Mouse (Mus musculus): ENCODE measurements around the gene Slc41a3. TPM values are rescaled to one million over a fixed set of nuclear protein-coding genes. Genes with fewer than 3 reads are reported as not detected.
"Not testable (repeated sequence)": the region's sequence is repeated elsewhere in the genome, so short reads cannot be mapped to it uniquely, and the experiment has no call there.

The Slc41a3 gene
- polyA plus RNA-seq, 1 experiment from 2014 or later = 7.3 TPM

GRCm38 (mm10) chr6:90656344-90656850, 51.9 kb downstream of the Slc41a3 start:
- 75% methylated on average over 2 of the region's 2 CpGs for WGBS
- ATAC-seq (ENCODE audit: insufficient number of reproducible peaks, insufficient read depth, low FRiP score, low read depth) = not testable (repeated sequence)

DNA sequence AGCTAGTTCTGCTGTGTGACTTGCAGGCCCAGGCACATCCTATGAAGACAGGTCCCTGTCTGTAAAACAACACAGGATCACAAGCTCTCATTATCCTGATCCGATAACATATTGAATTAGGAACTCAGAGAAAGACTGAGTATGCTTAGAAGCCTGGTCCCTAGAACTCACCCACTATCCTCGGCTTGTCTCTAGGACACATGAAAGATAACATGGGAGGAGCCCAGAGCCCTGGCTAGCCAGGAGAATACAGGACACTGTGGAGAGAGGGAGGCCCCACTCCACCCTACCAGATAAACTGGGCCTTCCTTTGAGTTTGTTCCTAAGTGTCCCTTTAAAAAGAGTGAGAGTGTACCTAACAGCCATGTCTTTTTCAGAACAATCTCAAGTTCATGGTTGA, 55.4 kb downstream of the Slc41a3 start:
- no peak for ATAC-seq (ENCODE audit: insufficient number of reproducible peaks, insufficient read depth, low FRiP score, low read depth)
- Histone ChIP-seq H3K9ac (replicated peaks; ENCODE audit: low read depth, low read length) (no peak overlapping the region), H3K27me3 (ENCODE audit: control insufficient read depth, insufficient read depth, low read length) (no peaks in the 10 kb centered on the region), H3K4me2 (replicated peaks; ENCODE audit: low read depth, low read length) (no peak overlapping the region), H3K9me3 (ENCODE audit: control insufficient read depth, low read depth, low read length) (no peaks in the 10 kb centered on the region), H3K36me3 (ENCODE audit: control insufficient read depth, insufficient read depth, low read length) (peaks cover 12% of the 10 kb centered on the region), H3K4me1 (ENCODE audit: control insufficient read depth, insufficient read depth, low read length) (no peaks in the 10 kb centered on the region), H3K4me3 (ENCODE audit: low read depth, low read length) (no peak overlapping the region), H3K27ac (ENCODE audit: low read length) (no peak overlapping the region)
- WGBS = 59% methylated on average over 2 of the region's 2 CpGs

More at GRCm38 (mm10) chr6:90656344-90656850, 51.9 kb downstream of the Slc41a3 start:
- not testable (repeated sequence) for H3K4me2 ChIP-seq (replicated peaks; ENCODE audit: low read depth, low read length); H3K9me3 ChIP-seq (ENCODE audit: control insufficient read depth, low read depth, low read length); H3K36me3 ChIP-seq (ENCODE audit: control insufficient read depth, insufficient read depth, low read length); H3K4me1 ChIP-seq (ENCODE audit: control insufficient read depth, insufficient read depth, low read length); H3K4me3 ChIP-seq (ENCODE audit: low read depth, low read length); H3K9ac ChIP-seq (replicated peaks; ENCODE audit: low read depth, low read length); H3K27ac ChIP-seq (ENCODE audit: low read length); H3K27me3 ChIP-seq (ENCODE audit: control insufficient read depth, insufficient read depth, low read length)

GRCm38 (mm10) chr6:90660398-90661028, 56.0 kb downstream of the Slc41a3 start:
- no peak overlapping the region for H3K4me3 ChIP-seq (ENCODE audit: low read depth, low read length)
- H3K36me3 ChIP-seq (ENCODE audit: control insufficient read depth, insufficient read depth, low read length) = peaks cover 18% of the 10 kb centered on the region
- 87% methylated on average over 20 of the region's 20 CpGs for WGBS
- no peak overlapping the region for H3K27ac ChIP-seq (ENCODE audit: low read length)
- H3K4me2 ChIP-seq (replicated peaks; ENCODE audit: low read depth, low read length) = no peak overlapping the region
- no peak overlapping the region for H3K9ac ChIP-seq (replicated peaks; ENCODE audit: low read depth, low read length)
- ATAC-seq (ENCODE audit: insufficient number of reproducible peaks, insufficient read depth, low FRiP score, low read depth) = no peak
- H3K9me3 ChIP-seq (ENCODE audit: control insufficient read depth, low read depth, low read length) = no peaks in the 10 kb centered on the region
- no peaks in the 10 kb centered on the region for H3K27me3 ChIP-seq (ENCODE audit: control insufficient read depth, insufficient read depth, low read length)
- no peaks in the 10 kb centered on the region for H3K4me1 ChIP-seq (ENCODE audit: control insufficient read depth, insufficient read depth, low read length)

DNA sequence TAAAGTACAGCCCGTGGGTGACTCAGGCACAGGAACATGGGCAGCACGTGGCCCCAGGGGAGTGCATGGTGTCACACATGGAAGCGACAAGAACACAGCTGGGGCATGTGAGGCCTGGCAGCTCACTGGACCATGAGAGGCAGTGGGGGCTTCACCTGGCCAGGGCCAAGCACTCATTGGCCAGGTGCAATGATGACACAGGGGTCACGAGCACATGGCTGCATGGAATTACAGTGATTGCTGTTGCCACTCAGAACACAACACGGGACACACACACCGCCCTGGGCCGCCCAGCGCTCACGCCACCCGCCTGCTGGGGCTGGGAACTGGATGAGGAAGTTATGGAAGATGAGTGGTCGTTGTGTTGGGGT, 56.5 kb downstream of the Slc41a3 start:
- 91% methylated on average over 11 of the region's 11 CpGs for WGBS
- no peak overlapping the region for H3K27ac ChIP-seq (ENCODE audit: low read length)

DNA sequence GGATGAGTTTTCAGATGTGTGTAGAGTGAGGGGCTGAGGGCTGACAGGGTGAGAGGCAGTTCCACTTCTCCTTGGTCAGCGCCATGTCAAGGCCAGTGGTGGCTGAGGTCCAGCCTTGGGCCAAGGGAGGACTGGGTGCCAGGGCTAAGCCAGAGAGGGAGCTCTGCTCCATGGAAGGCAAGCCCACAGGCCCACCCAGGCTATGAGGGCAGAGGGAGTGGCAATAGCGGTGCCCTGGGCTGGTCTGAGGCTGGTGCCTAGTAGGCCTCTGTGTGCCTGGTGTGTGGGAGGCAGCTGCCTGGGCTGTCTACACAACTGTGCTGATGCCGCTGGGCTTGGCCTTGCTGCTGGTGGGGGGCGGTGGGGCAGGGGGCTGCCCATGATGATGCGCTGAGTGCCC, 57.6 kb downstream of the Slc41a3 start:
- H3K4me3 ChIP-seq (ENCODE audit: low read depth, low read length) = no peak overlapping the region
- no peak overlapping the region for H3K4me2 ChIP-seq (replicated peaks; ENCODE audit: low read depth, low read length)
- no peak overlapping the region for H3K9ac ChIP-seq (replicated peaks; ENCODE audit: low read depth, low read length)
- WGBS = 97% methylated on average over 5 of the region's 5 CpGs
- H3K27me3 ChIP-seq (ENCODE audit: control insufficient read depth, insufficient read depth, low read length) = no peaks in the 10 kb centered on the region
- ATAC-seq (ENCODE audit: insufficient number of reproducible peaks, insufficient read depth, low FRiP score, low read depth) = peak; percentile 29; the same call in 1 of the 2 replicates
- no peaks in the 10 kb centered on the region for H3K9me3 ChIP-seq (ENCODE audit: control insufficient read depth, low read depth, low read length)
- no peak overlapping the region for H3K27ac ChIP-seq (ENCODE audit: low read length)
- H3K4me1 ChIP-seq (ENCODE audit: control insufficient read depth, insufficient read depth, low read length) = no peaks in the 10 kb centered on the region
- H3K36me3 ChIP-seq (ENCODE audit: control insufficient read depth, insufficient read depth, low read length) = peaks cover 26% of the 10 kb centered on the region

More for the DNA sequence above, 56.5 kb downstream of the Slc41a3 start:
- no peaks in the 10 kb centered on the region for H3K27me3 ChIP-seq (ENCODE audit: control insufficient read depth, insufficient read depth, low read length)
- H3K4me3 ChIP-seq (ENCODE audit: low read depth, low read length) = no peak overlapping the region
- no peak for ATAC-seq (ENCODE audit: insufficient number of reproducible peaks, insufficient read depth, low FRiP score, low read depth)
- H3K36me3 ChIP-seq (ENCODE audit: control insufficient read depth, insufficient read depth, low read length) = peaks cover 20% of the 10 kb centered on the region
- H3K4me2 ChIP-seq (replicated peaks; ENCODE audit: low read depth, low read length) = no peak overlapping the region
- no peaks in the 10 kb centered on the region for H3K4me1 ChIP-seq (ENCODE audit: control insufficient read depth, insufficient read depth, low read length)
- no peaks in the 10 kb centered on the region for H3K9me3 ChIP-seq (ENCODE audit: control insufficient read depth, low read depth, low read length)
- H3K9ac ChIP-seq (replicated peaks; ENCODE audit: low read depth, low read length) = no peak overlapping the region

DNA sequence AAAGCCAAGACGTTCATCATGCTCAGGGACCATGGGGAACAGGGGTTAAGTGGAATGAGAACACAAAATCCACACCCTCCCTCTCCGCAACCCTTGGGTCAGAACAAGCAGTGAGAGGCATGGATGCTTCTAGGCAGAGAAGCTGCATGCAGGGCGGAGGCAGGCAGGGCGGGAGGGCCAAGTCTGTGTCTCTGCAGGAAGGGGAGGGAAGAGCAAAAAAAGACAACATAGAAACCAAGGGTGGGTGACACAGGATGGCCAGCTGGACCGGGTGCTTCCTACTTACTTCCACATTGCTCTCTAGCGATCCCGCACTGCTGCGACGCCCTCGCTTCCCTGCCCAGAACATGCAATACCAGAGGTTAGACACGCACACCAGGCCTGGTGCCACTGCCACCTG, 59.2 kb downstream of the Slc41a3 start:
- no peaks in the 10 kb centered on the region for H3K9me3 ChIP-seq (ENCODE audit: control insufficient read depth, low read depth, low read length)
- no peak overlapping the region for H3K4me2 ChIP-seq (replicated peaks; ENCODE audit: low read depth, low read length)
- no peaks in the 10 kb centered on the region for H3K4me1 ChIP-seq (ENCODE audit: control insufficient read depth, insufficient read depth, low read length)
- WGBS = 85% methylated on average over 11 of the region's 11 CpGs
- H3K27me3 ChIP-seq (ENCODE audit: control insufficient read depth, insufficient read depth, low read length) = no peaks in the 10 kb centered on the region
- H3K27ac ChIP-seq (ENCODE audit: low read length) = no peak overlapping the region
- no peak overlapping the region for H3K4me3 ChIP-seq (ENCODE audit: low read depth, low read length)
- H3K9ac ChIP-seq (replicated peaks; ENCODE audit: low read depth, low read length) = no peak overlapping the region
- H3K36me3 ChIP-seq (ENCODE audit: control insufficient read depth, insufficient read depth, low read length) = peaks cover 41% of the 10 kb centered on the region
- ATAC-seq (ENCODE audit: insufficient number of reproducible peaks, insufficient read depth, low FRiP score, low read depth) = no peak

DNA sequence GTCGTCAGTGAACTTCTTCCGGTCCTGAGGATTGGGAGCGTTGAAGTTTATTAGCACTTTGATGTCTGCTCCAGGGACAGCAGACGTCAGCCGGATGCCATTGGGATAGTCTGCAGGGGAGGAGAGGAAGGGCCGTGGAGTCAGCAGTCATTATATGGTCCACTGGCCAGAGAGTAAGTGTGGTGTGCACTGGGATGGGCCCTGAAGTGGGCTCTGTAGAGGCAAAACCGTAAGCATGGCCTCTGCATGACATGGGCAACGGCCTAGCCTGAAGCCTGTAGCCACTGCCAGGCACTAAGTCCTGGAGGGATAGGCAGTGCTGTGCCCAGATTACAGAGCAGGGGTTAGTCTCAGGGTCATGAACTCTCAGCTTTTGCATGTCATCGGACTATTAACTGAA, 64.2 kb downstream of the Slc41a3 start:
- no peaks in the 10 kb centered on the region for H3K27me3 ChIP-seq (ENCODE audit: control insufficient read depth, insufficient read depth, low read length)
- no peak overlapping the region for H3K4me3 ChIP-seq (ENCODE audit: low read depth, low read length)
- H3K36me3 ChIP-seq (ENCODE audit: control insufficient read depth, insufficient read depth, low read length) = peaks cover 81% of the 10 kb centered on the region
- 91% methylated on average over 9 of the region's 9 CpGs for WGBS
- H3K27ac ChIP-seq (ENCODE audit: low read length) = no peak overlapping the region
- no peak overlapping the region for H3K4me2 ChIP-seq (replicated peaks; ENCODE audit: low read depth, low read length)
- ATAC-seq (ENCODE audit: insufficient number of reproducible peaks, insufficient read depth, low FRiP score, low read depth) = no peak
- H3K9ac ChIP-seq (replicated peaks; ENCODE audit: low read depth, low read length) = no peak overlapping the region
- H3K9me3 ChIP-seq (ENCODE audit: control insufficient read depth, low read depth, low read length) = no peaks in the 10 kb centered on the region
- no peaks in the 10 kb centered on the region for H3K4me1 ChIP-seq (ENCODE audit: control insufficient read depth, insufficient read depth, low read length)

GRCm38 (mm10) chr6:90678759-90679158, 74.2 kb downstream of the Slc41a3 start:
- Histone ChIP-seq H3K9me3 (ENCODE audit: control insufficient read depth, low read depth, low read length) (no peaks in the 10 kb centered on the region), H3K27ac (ENCODE audit: low read length) (no peak overlapping the region; the same call in 1 of the 2 replicates), H3K4me1 (ENCODE audit: control insufficient read depth, insufficient read depth, low read length) (no peaks in the 10 kb centered on the region), H3K36me3 (ENCODE audit: control insufficient read depth, insufficient read depth, low read length) (peaks cover 43% of the 10 kb centered on the region), H3K4me3 (ENCODE audit: low read depth, low read length) (no peak overlapping the region), H3K27me3 (ENCODE audit: control insufficient read depth, insufficient read depth, low read length) (no peaks in the 10 kb centered on the region), H3K9ac (replicated peaks; ENCODE audit: low read depth, low read length) (no peak overlapping the region), H3K4me2 (replicated peaks; ENCODE audit: low read depth, low read length) (no peak overlapping the region)
- ATAC-seq (ENCODE audit: insufficient number of reproducible peaks, insufficient read depth, low FRiP score, low read depth) = no peak
- 82% methylated on average over 4 of the region's 4 CpGs for WGBS

DNA sequence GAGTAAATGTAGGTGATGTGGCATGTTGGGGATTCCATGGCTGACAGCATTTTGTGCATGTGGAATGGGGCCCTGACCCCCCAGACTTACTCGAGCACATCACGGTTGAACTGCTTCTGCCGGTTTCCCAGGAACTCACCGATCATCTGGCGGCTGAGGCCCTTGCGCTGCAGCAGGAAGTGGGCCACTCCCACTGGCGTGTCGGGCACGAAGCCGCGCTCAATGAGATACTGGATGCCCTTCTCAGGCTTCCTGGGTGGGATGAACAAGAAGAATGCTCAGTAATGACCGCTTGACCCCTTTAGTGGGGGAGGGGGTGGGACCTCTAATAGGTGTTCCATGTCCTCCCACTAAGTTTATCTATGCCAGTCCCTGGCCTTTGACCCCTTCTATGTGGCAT, 75.9 kb downstream of the Slc41a3 start:
- Histone ChIP-seq H3K27ac (ENCODE audit: low read length) (no peak overlapping the region), H3K4me2 (replicated peaks; ENCODE audit: low read depth, low read length) (no peak overlapping the region), H3K4me3 (ENCODE audit: low read depth, low read length) (no peak overlapping the region), H3K4me1 (ENCODE audit: control insufficient read depth, insufficient read depth, low read length) (no peaks in the 10 kb centered on the region), H3K27me3 (ENCODE audit: control insufficient read depth, insufficient read depth, low read length) (no peaks in the 10 kb centered on the region), H3K9ac (replicated peaks; ENCODE audit: low read depth, low read length) (no peak overlapping the region), H3K9me3 (ENCODE audit: control insufficient read depth, low read depth, low read length) (no peaks in the 10 kb centered on the region), H3K36me3 (ENCODE audit: control insufficient read depth, insufficient read depth, low read length) (peaks cover 31% of the 10 kb centered on the region)
- no peak for ATAC-seq (ENCODE audit: insufficient number of reproducible peaks, insufficient read depth, low FRiP score, low read depth)
- WGBS = 88% methylated on average over 12 of the region's 12 CpGs
